ENCODE assay signal across 8 mouse cellular contexts in genomic region chr11:121387750-121388553, GRCm38 (mm10). TPM values are rescaled to one million over a fixed set of nuclear protein-coding genes. Genes with fewer than 3 reads are reported as not detected.
DNase-seq lines count a peak whose midpoint lies in the region; ATAC-seq lines count a peak whose summit lies in the region.

Gene Rab40b (minus strand): TSS chr11:121388251.

- H3K4me2 ChIP-seq in heart, embryonic 11.5 days: peak within 1 kb of the TSS; percentile 83
- peak within 1 kb of the TSS; percentile 95 for H3K4me2 ChIP-seq in kidney, embryonic 16.5 days (replicated peaks; ENCODE audit: low read depth, low read length)
- peak within 1 kb of the TSS; percentile 76 for H3K4me2 ChIP-seq in stomach, embryonic 14.5 days (replicated peaks; ENCODE audit: low read depth, low read length)

- peaks cover 4% of the 10 kb centered on the region; the same call in 1 of the 2 replicates for H3K4me1 ChIP-seq in brown adipose tissue, adult 24 weeks (ENCODE audit: control insufficient read depth, insufficient read depth, insufficient read length, low read length)
- H3K4me1 ChIP-seq in heart, embryonic 11.5 days (ENCODE audit: control insufficient read depth, insufficient read depth, low read length): 0 out of 2 replicates have a peak, but pooled peaks cover 3% of the 10 kb centered on the region
- H3K4me1 ChIP-seq in kidney, embryonic 16.5 days (ENCODE audit: insufficient read depth, low read length): peaks cover 10% of the 10 kb centered on the region; the same call in 1 of the 2 replicates
- H3K4me1 ChIP-seq in stomach, embryonic 14.5 days (ENCODE audit: control insufficient read depth, insufficient read depth, low read length): 0 out of 2 replicates have a peak, but pooled peaks cover 3% of the 10 kb centered on the region

- WGBS in heart, embryonic 11.5 days (ENCODE audit: insufficient replicate concordance): 2% methylated on average over 61 of the region's 61 CpGs
- WGBS in kidney, embryonic 16.5 days: under 1% methylated on average over 61 of the region's 61 CpGs
- under 1% methylated on average over 61 of the region's 61 CpGs for whole genome bisulfite sequencing in stomach, embryonic 14.5 days

- peak; percentile 69 for DNase-seq in A20 (ENCODE audit: low read depth, low spot score)
- DNase-seq in liver: peak; percentile 95
- peak; percentile 24 for DNase-seq in naive thymus-derived CD4-positive, alpha-beta T cell, adult 2 months (ENCODE audit: low read depth)

- H3K36me3 ChIP-seq in heart, embryonic 11.5 days (ENCODE audit: control insufficient read depth, insufficient read depth, low read length): no peaks in the 10 kb centered on the region
- H3K36me3 ChIP-seq in kidney, embryonic 16.5 days (ENCODE audit: insufficient read depth, low read length): no peaks in the 10 kb centered on the region
- H3K36me3 ChIP-seq in stomach, embryonic 14.5 days (ENCODE audit: control insufficient read depth, insufficient read depth, low read length): no peaks in the 10 kb centered on the region

- no peak within 1 kb of the TSS for H3K27ac ChIP-seq in brown adipose tissue, adult 24 weeks (replicated peaks; ENCODE audit: low read depth, low read length)
- H3K27ac ChIP-seq in heart, embryonic 11.5 days (ENCODE audit: low read depth, low read length): no peak within 1 kb of the TSS; the same call in 1 of the 2 replicates
- no peak within 1 kb of the TSS for H3K27ac ChIP-seq in kidney, embryonic 16.5 days (ENCODE audit: low read length)
- H3K27ac ChIP-seq in stomach, embryonic 14.5 days (ENCODE audit: low read length): peak within 1 kb of the TSS; percentile 48; the same call in 1 of the 2 replicates

- ATAC-seq in erythroid progenitor cell, adult 5-6 weeks (replicated peaks; ENCODE audit: low FRiP score, poor library complexity, severe bottlenecking): peak; percentile 93
- peak; percentile 96 for ATAC-seq in heart, embryonic 11.5 days (replicated peaks; ENCODE audit: insufficient number of reproducible peaks, low FRiP score, low TSS enrichment)
- peak; percentile 100 for ATAC-seq in kidney, embryonic 16.5 days (ENCODE audit: low FRiP score, low TSS enrichment)
- ATAC-seq in stomach, embryonic 14.5 days (ENCODE audit: insufficient number of reproducible peaks, insufficient read depth, low FRiP score, low read depth): peak; percentile 100

- H3K9me3 ChIP-seq in heart, embryonic 11.5 days (replicated peaks; ENCODE audit: control insufficient read depth, low read length): no peaks in the 10 kb centered on the region
- H3K9me3 ChIP-seq in kidney, embryonic 16.5 days (ENCODE audit: low read length): no peaks in the 10 kb centered on the region
- H3K9me3 ChIP-seq in stomach, embryonic 14.5 days (ENCODE audit: control insufficient read depth, low read depth, low read length): no peaks in the 10 kb centered on the region

- H3K9ac ChIP-seq in heart, embryonic 11.5 days (ENCODE audit: low read depth, low read length): peak within 1 kb of the TSS; percentile 68
- H3K9ac ChIP-seq in kidney, embryonic 16.5 days (replicated peaks; ENCODE audit: low read length): peak within 1 kb of the TSS; percentile 70
- peak within 1 kb of the TSS; percentile 52 for H3K9ac ChIP-seq in stomach, embryonic 14.5 days (replicated peaks; ENCODE audit: low read depth, low read length)

- H3K27me3 ChIP-seq in heart, embryonic 11.5 days (ENCODE audit: control insufficient read depth, insufficient read depth, low read length): peaks cover 3% of the 10 kb centered on the region; the same call in 1 of the 2 replicates
- H3K27me3 ChIP-seq in kidney, embryonic 16.5 days (ENCODE audit: insufficient read depth, low read length): no peaks in the 10 kb centered on the region
- no peaks in the 10 kb centered on the region for H3K27me3 ChIP-seq in stomach, embryonic 14.5 days (ENCODE audit: control insufficient read depth, insufficient read depth, low read length)

- peak within 1 kb of the TSS; percentile 82 for H3K4me3 ChIP-seq in brown adipose tissue, adult 24 weeks (ENCODE audit: insufficient read depth, low read depth, low read length)
- H3K4me3 ChIP-seq in heart, embryonic 11.5 days (ENCODE audit: low read depth, low read length): peak within 1 kb of the TSS; percentile 64
- H3K4me3 ChIP-seq in kidney, embryonic 16.5 days (ENCODE audit: low read length): peak within 1 kb of the TSS; percentile 70
- peak within 1 kb of the TSS; percentile 54 for H3K4me3 ChIP-seq in stomach, embryonic 14.5 days (ENCODE audit: low read depth, low read length)

RNA-seq across cellular contexts. Expression of gene Rab40b, which starts in this region (rescaled TPM):
- 5.1 and 5.5 TPM in 2 replicates for polyA plus RNA-seq in brown adipose tissue, adult 24 weeks (2012; ENCODE audit: insufficient read depth, insufficient read length, missing spikeins)
- not detected in 2 replicates for total RNA-seq in erythroid progenitor cell, adult 5-6 weeks (2015; ENCODE audit: low replicate concordance)
- 0.90 TPM in 1 of 2 replicates, not detected in the other for total RNA-seq in erythroid progenitor cell, adult 5-6 weeks (2017; ENCODE audit: low replicate concordance)
- 3.4 and 4.5 TPM in 2 replicates for polyA plus RNA-seq in heart, embryonic 11.5 days (2014; fragmentation: Nextera tagmentation; extraction: Ambion mirVana)
- polyA plus RNA-seq in kidney, embryonic 16.5 days (2015; fragmentation: Nextera tagmentation; extraction: Ambion mirVana): 5.6 and 5.7 TPM in 2 replicates
- polyA plus RNA-seq in stomach, embryonic 14.5 days (2014; fragmentation: Nextera tagmentation; extraction: Ambion mirVana): 7.2 and 7.3 TPM in 2 replicates

Comparison
In these comparisons a context has a peak if more than half of its experiments do, and no peak if none do; other contexts are left out.
1. Peak in ATAC-seq in erythroid progenitor cell, adult 5-6 weeks; RNA of the gene not detected or under 1 TPM.
2. DNase-seq: peak in every context shown above with its lines; median percentile 95 in liver; 69 in A20; 24 in naive thymus-derived CD4-positive, alpha-beta T cell, adult 2 months.